Mouse (Mus musculus) lung, postnatal 0 days (tissue): ENCODE data around the gene Pknox2.

Experiments used
- CTCF ChIP-seq: IDR thresholded peaks from 2 replicates; pipeline ENCODE4 v1.5.1; 2016; ENCODE audit warnings: antibody characterized with exemption, mild to moderate bottlenecking
- EP300 ChIP-seq: IDR thresholded peaks from 2 replicates; pipeline ENCODE4 v1.6.1; 2016; ENCODE audit warnings: antibody characterized with exemption, mild to moderate bottlenecking, control low read depth

DNA sequence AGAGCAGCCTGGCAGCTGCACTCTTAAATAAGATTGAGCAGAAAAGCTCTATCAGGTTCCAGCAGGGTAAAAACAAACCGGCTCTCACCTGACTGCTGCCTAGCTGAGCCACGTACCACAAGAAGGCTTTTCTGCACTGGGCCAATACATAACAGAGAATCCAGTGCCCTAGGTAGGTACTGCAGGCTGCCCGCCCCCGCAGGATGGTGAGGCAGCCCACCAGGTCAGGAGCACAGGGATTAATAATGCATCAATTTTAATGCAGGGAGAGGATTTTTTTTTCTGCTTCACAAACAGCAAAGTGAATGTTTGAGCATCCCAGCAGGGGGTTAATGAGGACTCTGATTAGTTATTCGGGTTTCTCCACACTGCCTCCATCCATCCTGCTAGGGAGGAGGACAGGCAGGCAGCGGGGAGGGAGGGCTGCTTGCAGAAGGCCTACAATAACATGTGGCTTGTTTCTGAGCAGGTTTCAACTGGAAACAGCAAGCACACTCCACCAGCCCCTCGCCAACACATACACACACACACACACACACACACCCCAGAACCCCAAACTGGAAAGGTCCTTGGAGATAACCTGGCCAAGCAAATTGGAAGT lies 145.2 kb downstream of the Pknox2 start:
- no peak for TF ChIP-seq CTCF
- no peak for TF ChIP-seq EP300
